Mouse (Mus musculus) cerebellum, adult 2 months (tissue): ENCODE results near the gene Bpifa1.

ENCODE experiments used
- CTCF ChIP-seq: fragments of 200-500 bp; IDR thresholded peaks from 2 replicates; pipeline ENCODE4 v1.5.1; 2011; ENCODE audit warnings: low read depth, mild to moderate bottlenecking, control low read depth, low read length, moderate library complexity, borderline replicate concordance; ENCODE audit not compliant: insufficient read depth
- POLR2A ChIP-seq: fragments of 200-500 bp; IDR thresholded peaks from 2 replicates; pipeline ENCODE4 v1.6.1; 2011; ENCODE audit warnings: low read length, control low read depth, borderline replicate concordance; ENCODE audit not compliant: insufficient read depth

DNA sequence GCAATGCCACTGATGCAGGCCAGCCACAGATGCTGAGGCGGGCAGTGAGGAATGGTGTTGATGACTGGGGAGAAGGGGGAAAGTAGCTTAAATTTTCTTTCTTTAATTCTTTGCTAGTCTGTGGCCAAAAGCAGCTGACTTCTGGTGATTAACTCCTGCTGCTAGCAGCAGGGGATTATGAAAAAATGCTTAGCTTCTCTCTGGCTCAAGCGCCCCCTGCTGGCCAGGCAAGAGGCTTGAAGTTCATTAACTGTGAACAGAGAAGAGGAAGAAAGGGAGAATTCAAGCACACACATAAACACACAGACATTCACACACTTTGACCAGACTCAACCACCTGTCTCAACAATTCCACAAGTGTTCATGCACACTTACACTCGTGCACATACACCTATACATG, 15.8 kb downstream of the Bpifa1 start:
- TF ChIP-seq CTCF (peak; percentile 14; the same call in 1 of the 2 replicates), POLR2A (no peak)
